Mouse (Mus musculus): ENCODE measurements around the gene Zfp82. TPM values are rescaled to one million over a fixed set of nuclear protein-coding genes. Genes with fewer than 3 reads are reported as not detected.

The Zfp82 gene
- total RNA-seq, 2 experiments from 2014 or later = 5.0 to 5.1 TPM

Small RNA genes lying within 50 kb of the gene (microRNA-seq; reads per million reads assigned to microRNA genes)
- gene Gm23368 = 0 reads per million in 2 experiments

Other genes starting within 250 kb of the Zfp82 start
- 10 to 100 TPM; 18.6 to 25.6 TPM for gene Zfp940, start 219.2 kb downstream of the Zfp82 start, total RNA-seq (2021)
- 10 to 100 TPM; 14.2 to 14.4 TPM for gene Zfp420, start 212.9 kb downstream of the Zfp82 start, total RNA-seq (2021)
- 10 to 100 TPM; 18.5 to 21.6 TPM for gene Zfp27, start 166.3 kb downstream of the Zfp82 start, total RNA-seq (2021)
- gene Zfp383, start 164.7 kb downstream of the Zfp82 start, total RNA-seq (2021) = 1 to 10 TPM; 8.0 to 8.8 TPM
- 10 to 100 TPM; 16.7 to 17.9 TPM for gene Zfp74, start 118.8 kb downstream of the Zfp82 start, total RNA-seq (2021)
- gene Zfp568, start 88.9 kb downstream of the Zfp82 start, total RNA-seq (2021) = 1 to 10 TPM; 3.8 to 6.4 TPM
- 1 to 10 TPM; 7.2 to 8.5 TPM for gene Zfp14, start 21.5 kb downstream of the Zfp82 start, total RNA-seq (2021)
- gene Gm26920, start 17.5 kb upstream of the Zfp82 start, total RNA-seq (2021) = not detected
- gene Zfp566, start 17.6 kb upstream of the Zfp82 start, total RNA-seq (2021) = 1 to 10 TPM; 7.2 to 7.5 TPM
- gene Zfp260, start 21.9 kb upstream of the Zfp82 start, total RNA-seq (2021) = 10 to 100 TPM; 64.5 to 64.6 TPM
- 10 to 100 TPM; 34.9 to 36.0 TPM for gene Zfp382, start 49.0 kb upstream of the Zfp82 start, total RNA-seq (2021)
- gene Zfp146, start 96.8 kb upstream of the Zfp82 start, total RNA-seq (2021) = 10 to 100 TPM; 48.5 to 49.7 TPM
- gene Cox7a1, start 111.2 kb upstream of the Zfp82 start, total RNA-seq (2021) = 1 to 10 TPM; 5.5 to 6.0 TPM
- 100 to 1,000 TPM; 180 to 183 TPM for gene Capns1, start 125.9 kb upstream of the Zfp82 start, total RNA-seq (2021)
- gene Polr2i, start 159.0 kb upstream of the Zfp82 start, total RNA-seq (2021) = 10 to 100 TPM; 57.6 to 59.5 TPM
- 100 to 1,000 TPM; 130 to 143 TPM for gene Tbcb, start 159.4 kb upstream of the Zfp82 start, total RNA-seq (2021)
- gene Ovol3, start 162.8 kb upstream of the Zfp82 start, total RNA-seq (2021) = not detected
- gene Thap8, start 207.2 kb upstream of the Zfp82 start, total RNA-seq (2021) = under 1 TPM in 1 of 2 experiments, not detected in 1; 0.34 TPM
- gene Wdr62, start 207.5 kb upstream of the Zfp82 start, total RNA-seq (2021) = 1 to 10 TPM in 1 of 2 experiments, under 1 TPM in 1; 0.73 to 1.5 TPM
- gene Clip3, start 218.8 kb upstream of the Zfp82 start, total RNA-seq (2021) = 100 to 1,000 TPM; 467 to 489 TPM
- 10 to 100 TPM; 63.6 to 64.4 TPM for gene Alkbh6, start 235.8 kb upstream of the Zfp82 start, total RNA-seq (2021)
- gene Syne4, start 241.9 kb upstream of the Zfp82 start, total RNA-seq (2021) = 1 to 10 TPM; 8.4 to 8.7 TPM
- under 1 TPM; 0.32 to 0.55 TPM for gene E130208F15Rik, start 248.8 kb upstream of the Zfp82 start, total RNA-seq (2021)